Mouse (Mus musculus) olfactory bulb, adult 2 months (tissue): ENCODE data around the gene Kcnb1.

ENCODE experiments used
- CTCF ChIP-seq: fragments of 200-500 bp; IDR thresholded peaks from 2 replicates; pipeline ENCODE4 v1.5.1; 2012; ENCODE audit warnings: low read depth, mild to moderate bottlenecking, low read length, moderate library complexity; ENCODE audit not compliant: insufficient read depth
- POLR2A ChIP-seq: fragments of 200-500 bp; IDR thresholded peaks from 2 replicates; pipeline ENCODE4 v1.6.1; 2012; ENCODE audit warnings: mild to moderate bottlenecking, low read depth, low read length, moderate library complexity; ENCODE audit not compliant: insufficient read depth

GRCm38 (mm10) chr2:167189291-167190075 lies 472 bp downstream of the Kcnb1 start:
- TF ChIP-seq CTCF, result no peak
- TF ChIP-seq POLR2A, result no peak
